Mouse (Mus musculus): ENCODE measurements at regions not wholly inside any gene's neighbourhood (a gene's known extent, or its start where the extent isn't known, plus 50 kb on each side); places are given as distances from the start of the nearest gene placed in this dataset.
"Not testable (repeated sequence)": the region's sequence is repeated elsewhere in the genome, so short reads cannot be mapped to it uniquely, and the experiment has no call there.

DNA sequence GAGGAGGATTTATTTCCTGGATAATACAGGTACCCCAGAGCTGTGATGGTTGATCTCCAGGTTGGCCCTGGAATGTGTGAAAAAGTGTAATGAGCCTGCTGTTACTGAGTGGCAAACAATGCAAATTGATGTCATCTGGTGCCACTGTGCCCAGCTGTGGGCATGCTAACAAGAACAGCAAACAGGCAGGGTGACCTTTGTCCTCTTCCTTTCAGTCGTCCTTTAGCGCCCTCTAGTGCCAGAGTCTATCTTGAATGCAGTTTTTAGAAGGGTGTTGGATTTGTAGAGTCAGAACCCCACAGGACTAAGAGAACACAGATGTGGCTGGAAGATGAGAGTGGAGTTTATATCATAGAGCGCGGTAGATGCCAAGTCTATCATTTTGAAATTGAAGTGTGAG is 164.3 kb downstream of the Sdhaf3 start:
- DNase-seq (ENCODE audit: low read depth, low spot score) = peak; percentile 59

DNA sequence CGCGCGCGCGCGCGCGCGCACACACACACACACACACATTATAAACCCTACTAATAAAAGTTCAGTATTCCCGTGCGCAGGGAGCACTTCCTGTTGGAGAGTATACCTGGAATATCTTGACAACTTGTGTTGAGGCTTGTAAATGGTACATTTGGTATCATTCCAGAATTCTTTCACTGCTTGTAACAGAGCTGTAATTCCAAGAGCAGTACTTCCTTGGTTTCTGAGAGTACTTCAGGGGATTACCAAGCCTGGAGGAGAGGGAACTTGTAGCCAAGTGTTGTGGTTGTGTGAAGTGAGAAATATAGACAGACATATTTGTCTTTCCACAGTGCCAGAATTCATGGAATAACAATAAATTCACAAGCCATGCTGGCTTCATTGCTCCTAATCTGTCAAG is 177.2 kb downstream of the Sdhaf3 start:
- DNase-seq (ENCODE audit: low read depth, low spot score) = no peak

DNA sequence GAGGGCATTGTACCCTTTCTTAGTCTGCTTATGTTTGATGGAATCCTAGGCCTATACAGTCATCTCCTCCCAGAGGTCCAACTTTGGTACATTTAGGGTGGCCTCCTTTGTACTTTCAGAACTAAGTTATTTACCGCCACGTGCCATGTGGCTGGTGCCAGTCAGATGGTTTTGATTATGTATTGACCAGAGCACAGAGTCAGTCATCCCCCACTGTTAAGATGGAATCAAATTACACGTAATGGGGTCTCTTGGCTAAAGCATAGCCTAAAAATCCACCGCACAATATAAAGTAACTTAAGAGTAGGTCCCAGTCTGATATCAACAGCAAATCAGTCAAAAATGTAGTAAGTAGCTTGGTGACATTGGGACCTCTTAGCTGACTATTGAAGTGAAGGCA is 178.3 kb downstream of the Sdhaf3 start:
- no peak for DNase-seq (ENCODE audit: low read depth, low spot score)

DNA sequence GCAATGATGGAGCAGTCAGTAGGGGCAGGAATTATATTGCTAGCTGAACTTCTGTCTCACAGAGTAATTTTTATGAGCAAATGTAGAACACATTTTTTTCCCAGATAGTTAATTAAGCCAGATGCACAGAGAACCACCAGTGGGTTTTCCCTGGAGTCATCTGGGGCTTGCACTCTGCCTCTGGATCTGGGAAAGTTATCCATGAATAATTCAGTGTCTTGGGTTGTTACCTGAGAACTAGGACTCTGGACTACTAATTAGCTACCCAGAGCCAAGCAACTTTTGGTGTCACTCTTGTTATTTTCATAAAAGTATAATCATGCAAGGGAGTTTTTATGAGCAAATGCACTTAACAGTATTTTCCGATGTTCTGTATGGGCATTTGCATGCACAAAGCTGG is 179.1 kb downstream of the Sdhaf3 start:
- no peak for DNase-seq (ENCODE audit: low read depth, low spot score)

DNA sequence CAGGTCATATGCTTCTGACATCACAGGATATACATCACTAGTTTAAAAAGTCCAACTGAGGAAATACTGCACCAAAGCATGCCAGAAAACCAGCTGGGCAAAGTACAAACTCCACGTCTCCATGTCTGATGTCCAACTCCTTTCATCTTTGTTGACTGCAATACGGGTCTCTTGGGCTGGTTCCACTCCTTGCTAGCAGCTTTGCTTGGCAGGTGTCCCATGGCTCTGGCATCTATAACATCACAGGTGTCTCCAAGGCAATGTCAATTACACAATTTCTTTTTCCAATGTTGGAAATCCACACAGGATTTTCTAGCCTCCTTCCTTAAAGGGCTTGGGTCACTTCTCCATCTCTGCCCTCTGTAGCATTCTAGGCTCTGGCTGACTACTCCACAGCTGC is 225.9 kb downstream of the Sdhaf3 start:
- no peak for DNase-seq (ENCODE audit: low read depth, low spot score)

DNA sequence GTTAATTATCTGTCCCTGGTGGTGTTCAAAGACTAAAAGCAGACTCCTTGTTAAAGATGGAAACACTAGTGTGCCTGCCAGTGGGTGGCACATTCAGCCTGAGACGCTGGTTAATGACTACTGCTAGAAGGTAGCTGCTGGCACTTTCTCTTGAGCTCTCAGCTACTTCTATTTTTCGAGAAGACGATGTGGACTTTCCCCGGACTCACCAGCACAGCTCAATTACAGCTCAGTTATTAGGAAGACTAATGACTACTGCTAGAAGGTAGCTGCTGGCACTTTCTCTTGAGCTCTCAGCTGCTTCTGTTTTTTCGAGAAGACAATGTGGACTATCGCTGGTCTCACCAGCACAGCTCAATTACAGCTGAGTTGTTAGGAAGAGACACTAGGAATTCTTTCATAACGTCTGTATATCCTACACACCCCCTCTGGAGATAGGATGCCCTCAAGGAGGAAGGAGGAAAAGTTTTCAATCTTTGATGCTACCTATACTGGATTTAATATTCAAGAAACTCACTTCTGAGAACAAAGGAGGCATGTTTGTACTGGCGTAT is 243.3 kb downstream of the Sdhaf3 start:
- no peak for DNase-seq (ENCODE audit: low read depth, low spot score)

DNA sequence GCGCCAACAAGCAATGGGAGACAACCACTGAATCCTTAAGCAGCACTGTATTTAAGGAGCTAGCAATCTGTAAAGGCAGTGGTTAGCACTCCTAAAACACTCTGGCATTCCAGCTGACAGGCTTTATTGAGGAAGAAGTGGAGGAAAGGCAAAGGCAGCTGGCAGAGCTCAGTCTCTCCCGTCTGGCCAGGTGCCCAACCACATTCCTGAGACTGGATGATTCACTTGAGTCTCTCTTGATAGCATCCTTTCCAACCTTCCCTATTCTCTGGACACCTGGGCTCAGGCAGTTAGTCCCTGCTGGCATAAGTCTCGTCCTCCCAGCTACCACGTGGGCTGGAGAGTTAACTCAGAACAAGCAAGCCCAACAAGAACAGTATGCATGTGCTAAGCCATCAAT is 260.1 kb downstream of the Sdhaf3 start:
- DNase-seq (ENCODE audit: low read depth, low spot score) = no peak

DNA sequence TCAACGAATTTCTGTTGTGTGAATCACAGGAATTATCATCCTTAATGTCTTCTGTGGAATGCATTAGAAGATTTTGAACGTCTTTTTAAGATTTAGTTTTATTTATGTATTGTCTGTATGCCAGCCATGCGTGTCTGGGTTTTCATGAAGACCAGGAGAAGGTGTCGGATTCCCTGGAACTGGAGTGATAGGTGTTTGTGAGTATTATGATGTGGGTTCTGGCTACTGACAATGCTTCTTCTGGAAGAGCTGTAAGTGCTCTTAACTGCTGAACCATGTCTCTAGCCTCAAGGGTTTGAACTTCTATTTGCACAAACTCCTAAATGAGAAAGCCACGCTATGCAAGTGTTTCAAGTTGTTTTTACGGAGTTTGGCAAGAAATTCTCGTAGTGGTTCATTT is 296.5 kb downstream of the Sdhaf3 start:
- no peak for DNase-seq (ENCODE audit: low read depth, low spot score)

DNA sequence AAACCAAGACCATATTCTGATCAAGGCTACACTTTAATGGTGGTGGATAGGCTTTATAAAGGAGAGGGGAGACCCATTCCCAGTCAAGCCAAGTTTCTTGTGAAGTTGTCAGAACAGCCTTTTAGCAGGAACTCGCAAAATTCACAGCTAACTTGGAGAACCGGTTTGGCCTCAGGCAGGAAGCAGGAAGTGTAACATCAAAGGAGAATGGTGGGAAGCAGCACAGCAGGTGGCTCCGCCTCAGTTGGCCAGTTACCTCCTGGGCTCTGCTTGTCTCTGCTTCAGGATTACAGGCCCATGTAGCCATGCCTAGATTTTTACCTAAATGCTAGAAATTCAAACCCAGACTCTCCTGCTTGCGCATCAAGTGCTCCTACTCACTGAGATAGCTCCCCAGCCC is 277.2 kb upstream of the Tac1 start:
- no peak for DNase-seq (ENCODE audit: low read depth, low spot score)

DNA sequence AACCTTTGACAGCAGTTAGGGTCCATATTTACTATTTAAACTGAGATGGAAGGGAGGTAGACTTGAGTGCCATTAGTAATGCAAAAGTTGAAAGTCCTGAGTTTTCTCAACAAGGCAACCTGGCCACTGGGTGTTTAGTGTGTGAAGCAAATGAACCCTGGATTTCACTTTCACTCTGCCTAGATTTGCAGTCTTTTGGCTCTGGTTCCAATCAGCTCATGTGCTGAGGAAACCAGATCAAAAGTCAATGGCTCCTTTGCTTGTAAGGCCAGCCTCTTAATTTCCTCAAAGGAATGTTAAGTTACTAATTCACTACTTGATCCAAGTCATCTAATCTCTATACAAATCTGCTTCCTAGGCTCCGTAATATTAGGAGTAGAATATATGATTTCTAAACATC is 247.7 kb upstream of the Tac1 start:
- DNase-seq (ENCODE audit: low read depth, low spot score) = no peak

DNA sequence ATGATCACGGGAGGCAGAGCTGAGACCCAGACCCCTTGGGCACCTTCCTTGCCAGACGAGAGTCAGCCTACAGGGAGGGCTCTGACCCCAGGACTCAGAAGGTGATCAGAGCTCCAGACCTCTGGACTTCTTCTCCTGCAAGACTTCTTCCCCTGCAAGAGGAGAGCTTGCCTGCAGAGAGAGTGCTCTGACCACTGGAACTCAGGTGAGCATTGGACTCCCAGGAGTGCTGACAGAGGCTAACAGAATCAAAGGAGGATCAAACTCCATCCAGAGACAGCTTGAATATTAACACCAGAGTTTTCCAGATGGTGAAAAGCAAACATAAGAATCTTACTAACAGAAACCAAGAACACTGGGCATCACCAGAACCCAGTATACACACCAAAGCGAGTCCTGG is 241.2 kb upstream of the Tac1 start:
- no peak for DNase-seq (ENCODE audit: low read depth, low spot score)

DNA sequence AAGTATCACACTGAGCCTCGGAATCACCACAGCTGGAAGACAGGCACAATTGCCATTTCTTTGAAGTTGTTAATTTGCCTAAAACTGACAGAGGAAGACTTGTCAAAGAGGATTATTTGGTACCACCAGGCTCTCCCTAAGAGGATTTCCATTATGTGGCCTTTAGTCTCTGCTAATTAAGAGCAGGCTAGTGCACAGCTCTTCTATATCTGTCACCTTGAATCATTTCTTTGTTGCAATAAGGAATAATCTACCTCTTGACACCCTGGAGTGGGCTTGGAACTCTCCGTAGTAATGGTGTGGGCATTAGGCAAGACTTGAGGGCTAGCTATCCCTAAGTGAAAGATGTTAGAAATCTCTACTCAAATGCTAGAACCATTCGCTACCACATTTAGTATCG is 227.7 kb upstream of the Tac1 start:
- no peak for DNase-seq (ENCODE audit: low read depth, low spot score)

DNA sequence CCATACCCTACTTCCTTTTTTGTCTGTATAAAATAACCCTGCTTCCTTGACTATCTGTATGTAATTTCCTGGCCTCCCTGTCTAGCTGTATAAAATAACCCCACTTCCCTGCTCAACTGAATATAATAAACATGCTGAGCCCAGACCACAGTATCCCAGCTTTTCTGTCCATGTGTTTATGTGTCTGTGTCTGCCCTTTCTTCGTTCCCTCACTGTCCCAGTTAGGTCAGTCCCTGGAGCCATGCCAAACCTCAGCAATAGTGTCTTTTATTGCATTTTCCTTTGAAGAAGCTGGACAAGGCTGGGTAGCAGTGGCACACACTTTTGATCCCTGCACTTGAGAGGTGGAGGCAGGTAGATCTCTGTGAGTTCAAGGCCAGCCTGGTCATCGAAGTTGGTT is 198.0 kb upstream of the Tac1 start:
- DNase-seq (ENCODE audit: low read depth, low spot score) = no peak

DNA sequence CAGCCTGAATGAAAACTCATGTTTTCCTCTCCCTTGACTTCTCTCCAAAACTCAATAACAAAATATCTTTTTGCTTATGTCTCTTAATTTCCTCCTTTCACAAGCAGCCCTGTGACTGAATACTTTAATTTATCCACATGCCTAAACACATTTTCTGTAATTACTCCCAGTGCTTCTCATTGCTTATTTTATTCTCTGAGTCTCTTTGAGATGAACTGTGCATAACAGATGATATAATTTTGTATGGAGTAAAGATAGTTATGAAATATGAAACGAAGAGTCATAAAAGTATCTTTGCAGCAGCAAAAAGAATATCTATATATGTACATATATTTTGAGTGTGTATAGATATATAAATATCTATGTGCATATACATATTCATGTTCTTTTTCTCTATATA is 187.5 kb upstream of the Tac1 start:
- no peak for DNase-seq (ENCODE audit: low read depth, low spot score)

DNA sequence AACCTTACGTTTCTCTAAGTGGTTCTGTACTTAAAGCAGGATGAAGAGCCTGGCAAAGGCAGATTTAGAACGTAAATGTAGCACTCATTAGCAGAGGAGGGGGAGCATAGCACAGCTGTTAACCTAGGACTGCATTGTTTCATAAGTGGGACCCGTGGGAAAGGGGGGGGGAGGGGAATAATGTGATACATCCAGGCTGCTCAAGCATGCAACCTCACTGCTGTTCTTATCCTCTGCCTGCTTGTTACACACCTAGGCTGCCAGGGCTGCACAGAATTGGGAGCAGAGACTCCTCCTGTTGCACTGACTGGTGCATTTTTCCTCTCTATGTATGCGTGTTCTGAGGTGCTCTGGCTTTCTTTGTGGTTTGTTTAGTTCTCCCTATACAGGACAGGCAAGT is 180.1 kb upstream of the Tac1 start:
- DNase-seq (ENCODE audit: low read depth, low spot score) = peak; percentile 15

DNA sequence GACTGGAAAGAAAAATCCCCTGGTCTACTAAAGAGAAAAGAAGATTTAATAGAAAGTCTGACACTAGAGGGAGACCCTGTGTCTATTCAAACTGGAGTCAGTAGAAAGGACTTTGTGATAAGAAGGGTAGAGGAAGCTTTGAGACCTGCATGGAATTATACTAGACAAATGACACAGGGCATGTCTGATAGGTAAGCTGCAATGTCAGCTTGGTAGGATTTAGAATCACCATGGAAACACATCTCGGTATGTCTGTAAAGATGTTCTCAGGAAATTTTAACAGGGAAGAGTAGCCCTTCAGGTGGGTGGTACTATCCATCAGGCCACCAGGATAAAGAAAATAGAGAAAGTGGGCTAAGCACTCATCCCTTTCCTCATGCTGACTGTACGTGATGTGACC is 178.8 kb upstream of the Tac1 start:
- DNase-seq (ENCODE audit: low read depth, low spot score) = no peak

DNA sequence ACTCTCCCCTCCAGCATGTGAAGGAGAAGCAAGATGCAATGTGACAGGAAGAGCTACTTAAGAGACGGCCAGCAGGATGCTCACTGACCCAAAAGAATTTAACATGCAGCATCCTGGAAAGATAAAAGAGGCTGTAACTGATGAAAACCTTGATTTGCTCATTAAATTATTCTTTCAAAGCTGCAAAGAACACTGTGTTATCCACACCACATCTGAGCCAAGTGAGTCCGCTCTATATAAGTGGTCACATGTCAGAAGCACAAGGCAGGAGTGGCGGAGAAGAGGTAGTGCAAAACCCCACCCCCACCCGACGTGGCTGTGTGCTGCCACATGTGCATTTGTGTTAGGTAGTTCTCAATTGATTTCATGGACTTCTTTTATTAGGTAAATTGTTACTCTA is 176.0 kb upstream of the Tac1 start:
- no peak for DNase-seq (ENCODE audit: low read depth, low spot score)

DNA sequence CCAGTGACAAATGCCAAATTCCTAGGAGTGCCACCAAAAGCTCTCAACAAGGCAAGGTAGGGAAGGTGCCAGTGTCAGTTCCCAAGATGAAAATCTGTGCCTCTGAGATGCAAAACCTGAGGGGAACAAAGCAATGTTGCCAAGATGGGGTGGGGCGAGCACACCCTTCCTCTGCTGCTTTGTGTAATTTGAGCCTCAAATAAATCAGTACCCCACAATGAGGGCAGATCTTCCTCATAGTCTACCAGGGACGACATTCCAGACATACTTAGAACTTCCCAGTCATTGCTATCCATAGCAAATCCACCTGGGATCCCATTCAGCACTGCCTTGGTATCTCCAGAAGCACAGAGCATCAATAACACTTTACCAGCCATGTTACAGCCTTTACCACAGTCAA is 129.9 kb upstream of the Tac1 start:
- peak; percentile 9 for DNase-seq (ENCODE audit: low read depth, low spot score)

DNA sequence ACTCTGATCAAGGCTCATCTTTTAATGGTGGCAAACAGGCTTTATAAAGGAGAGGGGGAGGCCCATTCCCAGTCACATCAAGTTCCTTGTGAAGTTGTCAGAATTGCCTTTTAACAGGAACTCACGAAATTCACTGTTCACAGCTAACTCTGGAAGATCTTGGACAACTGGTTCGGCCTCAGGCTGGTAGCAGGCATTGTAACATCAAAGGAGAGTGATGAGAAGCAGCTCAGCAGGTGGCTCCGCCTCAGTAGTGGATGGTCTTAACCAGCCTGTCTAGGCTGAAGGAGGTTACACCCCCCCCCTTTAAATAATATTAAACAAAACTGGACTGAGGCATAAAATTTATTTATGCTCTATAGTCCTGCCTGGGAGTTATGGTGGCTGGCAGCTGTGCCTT is 113.0 kb upstream of the Tac1 start:
- DNase-seq (ENCODE audit: low read depth, low spot score) = no peak

DNA sequence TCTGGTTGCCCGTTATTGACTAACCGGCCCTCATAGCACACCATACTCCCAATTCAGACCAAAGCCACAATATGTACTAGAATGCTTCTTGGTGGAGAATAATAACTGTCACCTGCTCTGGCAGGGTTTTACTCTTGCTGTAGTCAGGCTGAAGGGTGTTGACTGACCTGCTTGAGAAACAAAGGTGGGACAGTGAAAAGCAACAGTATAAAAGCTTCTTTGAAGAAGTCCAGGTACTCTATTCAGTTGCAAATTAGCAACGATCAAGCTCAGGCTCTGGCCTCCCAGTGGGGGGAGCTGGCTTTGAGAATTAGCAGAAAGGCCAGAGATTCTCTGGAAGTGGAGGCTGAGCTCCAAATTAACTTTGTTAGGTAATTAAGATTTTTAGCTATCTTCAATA is 112.4 kb upstream of the Tac1 start:
- DNase-seq (ENCODE audit: low read depth, low spot score) = not testable (repeated sequence)

DNA sequence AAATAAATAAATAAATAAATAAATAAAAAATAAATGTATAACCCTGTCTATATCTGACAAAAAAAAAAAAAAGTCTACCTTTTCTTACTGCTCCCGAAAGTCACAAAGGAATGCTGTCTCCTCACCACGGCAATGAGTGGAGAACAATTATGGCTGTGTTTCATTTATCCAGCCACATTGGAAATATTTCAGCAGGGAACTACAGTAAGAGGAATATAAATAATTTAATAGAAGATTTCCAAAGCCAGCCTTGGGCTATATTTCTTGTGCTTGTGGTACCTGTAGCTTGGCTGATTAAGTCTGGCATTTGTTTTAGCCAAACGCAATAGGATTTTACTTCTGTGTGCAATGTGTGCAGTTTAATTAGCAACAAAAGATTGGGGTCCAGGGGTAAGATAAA is 98.8 kb upstream of the Tac1 start:
- DNase-seq (ENCODE audit: low read depth, low spot score) = no peak

DNA sequence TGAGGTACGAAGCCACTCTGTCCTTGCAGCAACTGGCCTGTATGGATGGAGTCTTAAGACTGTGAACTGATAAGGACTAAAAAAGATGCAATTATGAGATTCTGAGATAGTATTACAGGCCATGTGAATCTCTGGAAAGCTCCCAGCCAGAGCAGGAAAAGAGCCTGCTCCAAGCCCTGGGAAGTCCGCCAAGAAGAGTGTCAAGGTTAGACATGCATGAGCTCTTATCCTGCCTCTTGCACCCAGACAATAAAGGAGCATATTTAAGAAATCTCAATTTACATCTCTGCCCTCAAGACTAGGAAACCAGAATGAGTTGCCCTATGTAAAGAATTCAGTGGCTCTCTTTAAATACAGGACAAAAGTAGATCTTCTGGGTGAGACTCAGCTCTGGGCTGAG is 90.8 kb upstream of the Tac1 start:
- no peak for DNase-seq (ENCODE audit: low read depth, low spot score)

DNA sequence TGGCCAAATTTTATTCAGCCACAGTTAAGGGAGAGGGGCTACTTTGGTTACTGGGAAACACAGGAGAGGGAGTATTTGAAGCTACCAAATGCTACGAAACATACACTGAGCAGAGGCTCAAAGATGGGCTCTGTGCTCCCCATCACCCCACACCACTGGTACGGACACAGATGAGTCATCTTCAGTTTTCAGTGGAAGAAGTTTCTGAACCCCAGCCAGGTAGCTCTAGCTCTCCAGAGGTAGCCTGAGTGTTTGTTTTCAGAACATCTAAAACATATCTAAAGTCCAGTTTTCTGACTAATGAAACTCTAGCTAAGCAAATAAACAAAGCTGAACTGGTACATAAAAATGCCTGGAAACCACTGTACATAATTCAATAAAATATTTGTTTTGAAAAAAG is 90.3 kb upstream of the Tac1 start:
- DNase-seq (ENCODE audit: low read depth, low spot score) = no peak

DNA sequence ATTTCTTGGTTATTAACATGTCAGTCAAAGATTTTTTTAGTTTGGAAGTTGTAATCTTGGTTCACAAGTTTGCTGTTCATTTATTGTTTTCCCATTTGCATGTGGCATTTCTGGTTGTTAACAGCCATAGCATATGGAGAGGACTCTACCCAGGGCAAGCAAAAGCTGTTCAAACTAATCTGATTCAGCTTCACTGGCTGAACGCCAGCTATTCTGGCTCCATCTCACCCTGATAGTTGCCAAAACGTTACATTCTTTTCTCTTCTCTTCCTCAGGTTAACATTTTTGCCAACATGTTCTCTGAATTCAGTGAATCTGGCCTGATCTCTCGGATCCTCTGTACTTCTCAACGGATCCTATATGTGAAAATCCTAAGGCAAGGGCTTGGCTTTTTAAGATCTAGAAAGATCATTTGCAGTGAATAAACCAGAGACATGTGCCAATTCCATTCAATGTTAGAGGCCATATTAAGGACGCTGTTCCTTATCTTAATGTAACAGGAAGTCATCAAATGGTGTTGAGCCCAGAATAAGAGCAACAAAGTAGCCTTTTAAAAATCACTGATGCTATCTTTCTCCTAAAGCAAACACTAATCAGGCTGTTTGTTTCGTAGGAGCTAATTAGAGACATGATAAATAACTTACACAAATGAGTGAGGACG is 82.2 kb upstream of the Tac1 start:
- DNase-seq (ENCODE audit: low read depth, low spot score) = no peak

Data from mesoderm, embryonic 11.5 days (tissue).